Comparison of ENCODE assay signal across 23 mouse cellular contexts in genomic region chr4:138131716-138132115, GRCm38 (mm10).
A peak's percentile ranks its signal among the peaks of the same experiment; 100 is the strongest.
DNase-seq lines count a peak whose midpoint lies in the region; ATAC-seq and TF ChIP-seq lines count a peak whose summit lies in the region.
"Had no signal": no experiment of that assay in that cellular context is flagged by ENCODE, and none has a peak within 500 bp of the region (broad histone marks: within the 10 kb centered on the region; RNA-seq: fewer than 3 reads in every experiment).

No protein-coding gene starts in this region.

- 89% methylated on average over 3 of the region's 3 CpGs for WGBS in hindbrain, embryonic 12.5 days
- WGBS in hindbrain, embryonic 10.5 days, result 90% methylated on average over 3 of the region's 3 CpGs
- 71% methylated on average over 3 of the region's 3 CpGs for WGBS in midbrain, postnatal 0 days
- WGBS in midbrain, embryonic 10.5 days, result 90% methylated on average over 3 of the region's 3 CpGs

- ATAC-seq in hindbrain, embryonic 12.5 days (ENCODE audit: low FRiP score), result no peak
- ATAC-seq in midbrain, postnatal 0 days (ENCODE audit: low FRiP score), result no peak; the same call in 1 of the 2 replicates
- ATAC-seq: forebrain, embryonic 16.5 days; inflammation-experienced regulatory T-cells, adult 6 months; Patski had no signal

- no peaks in the 10 kb centered on the region for H3K27me3 ChIP-seq in hindbrain, embryonic 12.5 days
- H3K27me3 ChIP-seq in hindbrain, embryonic 10.5 days (ENCODE audit: insufficient read depth, poor library complexity, severe bottlenecking), result no peaks in the 10 kb centered on the region
- no peaks in the 10 kb centered on the region for H3K27me3 ChIP-seq in midbrain, postnatal 0 days (ENCODE audit: insufficient read depth, low read length)
- H3K27me3 ChIP-seq in midbrain, embryonic 10.5 days (ENCODE audit: low read depth, poor library complexity, severe bottlenecking), result no peaks in the 10 kb centered on the region
- H3K27me3 ChIP-seq: CH12.LX; forebrain, embryonic 13.5 days; heart, embryonic 13.5 days; hindbrain, embryonic 15.5 days; Patski had no signal

- H3K27ac ChIP-seq in hindbrain, embryonic 12.5 days, result 0 out of 2 replicates have a peak overlapping the region, but pooled peaks have one; percentile 2
- no peak overlapping the region for H3K27ac ChIP-seq in hindbrain, embryonic 10.5 days
- H3K27ac ChIP-seq in layer of hippocampus, adult 2 months, result peak overlapping the region; percentile 72
- H3K27ac ChIP-seq in midbrain, postnatal 0 days (ENCODE audit: low read depth, low read length), result peak overlapping the region; percentile 47; the same call in 1 of the 2 replicates
- H3K27ac ChIP-seq in midbrain, embryonic 10.5 days (replicated peaks), result no peak overlapping the region
- H3K27ac ChIP-seq: forebrain, embryonic 10.5 days; forebrain, embryonic 13.5 days; heart, adult 2 months; heart, embryonic 10.5 days; heart, embryonic 13.5 days; hindbrain, embryonic 15.5 days had no signal

- H3K4me2 ChIP-seq in hindbrain, embryonic 12.5 days (replicated peaks), result no peak overlapping the region
- H3K4me2 ChIP-seq in midbrain, postnatal 0 days (ENCODE audit: low read depth, low read length, poor library complexity, severe bottlenecking), result no peak overlapping the region
- H3K4me2 ChIP-seq: forebrain, embryonic 13.5 days; heart, embryonic 13.5 days; hindbrain, embryonic 15.5 days had no signal

- no peaks in the 10 kb centered on the region for H3K9me3 ChIP-seq in hindbrain, embryonic 12.5 days (replicated peaks)
- no peaks in the 10 kb centered on the region for H3K9me3 ChIP-seq in hindbrain, embryonic 10.5 days
- no peaks in the 10 kb centered on the region for H3K9me3 ChIP-seq in midbrain, postnatal 0 days (ENCODE audit: low read length)
- H3K9me3 ChIP-seq in midbrain, embryonic 10.5 days (replicated peaks), result no peaks in the 10 kb centered on the region
- H3K9me3 ChIP-seq: forebrain, embryonic 10.5 days; forebrain, embryonic 13.5 days; G1E; heart, embryonic 10.5 days; heart, embryonic 13.5 days; hindbrain, embryonic 15.5 days had no signal

- peaks cover 11% of the 10 kb centered on the region for H3K4me1 ChIP-seq in hindbrain, embryonic 12.5 days
- peaks cover 4% of the 10 kb centered on the region; the same call in 1 of the 2 replicates for H3K4me1 ChIP-seq in hindbrain, embryonic 10.5 days (replicated peaks)
- no peaks in the 10 kb centered on the region; the same call in 1 of the 2 replicates for H3K4me1 ChIP-seq in midbrain, postnatal 0 days (ENCODE audit: insufficient read depth, low read length)
- H3K4me1 ChIP-seq in midbrain, embryonic 10.5 days, result no peaks in the 10 kb centered on the region
- H3K4me1 ChIP-seq: forebrain, embryonic 10.5 days had no signal

- H3K4me3 ChIP-seq in hindbrain, embryonic 12.5 days, result no peak overlapping the region
- H3K4me3 ChIP-seq in hindbrain, embryonic 10.5 days, result no peak overlapping the region
- H3K4me3 ChIP-seq in layer of hippocampus, adult 2 months, result no peak overlapping the region
- H3K4me3 ChIP-seq in midbrain, postnatal 0 days (ENCODE audit: low read depth, low read length), result no peak overlapping the region
- no peak overlapping the region for H3K4me3 ChIP-seq in midbrain, embryonic 10.5 days
- H3K4me3 ChIP-seq: forebrain, embryonic 10.5 days; forebrain, embryonic 13.5 days; heart, adult 2 months; heart, embryonic 10.5 days; heart, embryonic 13.5 days; hindbrain, embryonic 15.5 days had no signal

- no peak for TF ChIP-seq CTCF in layer of hippocampus, adult 2 months (conservative IDR thresholded peaks at IDR 0.05)
- no peak for TF ChIP-seq CTCF in midbrain, postnatal 0 days (IDR thresholded peaks at IDR 0.05)

- peaks cover 31% of the 10 kb centered on the region for H3K36me3 ChIP-seq in hindbrain, embryonic 12.5 days
- peaks cover 85% of the 10 kb centered on the region for H3K36me3 ChIP-seq in hindbrain, embryonic 10.5 days
- peaks cover 11% of the 10 kb centered on the region for H3K36me3 ChIP-seq in midbrain, postnatal 0 days (ENCODE audit: insufficient read depth, low read length)
- peaks cover 91% of the 10 kb centered on the region for H3K36me3 ChIP-seq in midbrain, embryonic 10.5 days

- DNase-seq in hindbrain, embryonic 10.5 days (ENCODE audit: low spot score), result no peak
- DNase-seq in layer of hippocampus, adult 2 months (ENCODE audit: low spot score in 2 of 2), result no peak
- no peak for DNase-seq in layer of hippocampus, adult 18-20 months (ENCODE audit: low spot score in 2 of 2)
- no peak for DNase-seq in midbrain, postnatal 0 days (ENCODE audit: low spot score)
- DNase-seq in midbrain, embryonic 10.5 days (ENCODE audit: low spot score), result no peak
- DNase-seq: B cell, adult 2 months; cerebellum, adult 18-20 months; cerebellum, adult 9-10 months; cerebellum, postnatal 14 days; gastrocnemius, postnatal 10 days; gastrocnemius, postnatal 36 days had no signal

- no peak overlapping the region for H3K9ac ChIP-seq in hindbrain, embryonic 12.5 days
- H3K9ac ChIP-seq in midbrain, postnatal 0 days (replicated peaks; ENCODE audit: low read length, poor library complexity, severe bottlenecking), result no peak overlapping the region
- H3K9ac ChIP-seq: forebrain, embryonic 13.5 days; heart, embryonic 13.5 days; hindbrain, embryonic 15.5 days had no signal

Comparison
In these comparisons a context has a peak if more than half of its experiments do, and no peak if none do; other contexts are left out.
1. H3K27ac ChIP-seq: peak in hindbrain, embryonic 12.5 days (single experiment), layer of hippocampus, adult 2 months (single experiment) and midbrain, postnatal 0 days (single experiment); none in hindbrain, embryonic 10.5 days (single experiment) and midbrain, embryonic 10.5 days (single experiment).